Mouse (Mus musculus) erythroblast, embryonic 14.5 days (primary cell): ENCODE measurements around the gene Mbnl2.

ENCODE experiments used
- GATA1 ChIP-seq: IDR thresholded peaks from 2 replicates; pipeline ENCODE4 v1.6.1; 2012; ENCODE audit warnings: low read length, inconsistent platforms, mixed read lengths
- TAL1 ChIP-seq: IDR thresholded peaks from 3 replicates; pipeline ENCODE4 v1.6.1; 2012; ENCODE audit warnings: low read length, inconsistent platforms, mixed read lengths

- no peak for TF ChIP-seq GATA1
- TF ChIP-seq TAL1 = no peak
These were observed 24.7 kb downstream of the Mbnl2 start for GRCm38 (mm10) chr14:120300191-120300590.
